Mouse (Mus musculus) embryonic fibroblast, embryonic 13.5 days (primary cell): Measurements from ENCODE around the gene Alad. TPM values are rescaled to one million over a fixed set of nuclear protein-coding genes. Genes with fewer than 3 reads are reported as not detected.

Experiments
- H3K27ac ChIP-seq: 2 replicates; pipeline ENCODE4 v1.5.1; 2012; ENCODE audit warnings: low read length, control low read depth, inconsistent platforms; ENCODE audit not compliant: insufficient read depth
- H3K4me1 ChIP-seq: 2 replicates; pipeline ENCODE4 v1.6.1; 2011; ENCODE audit warnings: low read length; ENCODE audit not compliant: control insufficient read depth, insufficient read depth
- H3K4me3 ChIP-seq: 2 replicates; pipeline ENCODE4 v1.5.1; 2011; ENCODE audit warnings: mild to moderate bottlenecking, control low read depth, low read length; ENCODE audit not compliant: insufficient read depth
- CTCF ChIP-seq: IDR thresholded peaks from 2 replicates; pipeline ENCODE4 v1.5.1; 2011; ENCODE audit warnings: mild to moderate bottlenecking, control low read depth, low read length, moderate library complexity, borderline replicate concordance; ENCODE audit not compliant: insufficient read depth
- POLR2A ChIP-seq: IDR thresholded peaks from 2 replicates; pipeline ENCODE4 v1.6.1; 2011; ENCODE audit warnings: low read depth, mild to moderate bottlenecking, control low read depth, low read length, moderate library complexity
- polyA plus RNA-seq: library from polyadenylated mRNA; stranded (reverse); fragments of >200 nt; gene quantifications from 2 replicates; pipeline ENCODE4 v1.2.4, GENCODE M21; 2011; ENCODE audit warnings: low read depth; ENCODE audit not compliant: missing spikeins, insufficient read length

Alad gene
- polyA plus RNA-seq, 1 experiment, result 16.5 TPM

GRCm38 (mm10) chr4:62495946-62496345 lies 23.8 kb downstream of the Alad start:
- TF ChIP-seq CTCF (no peak), POLR2A (no peak)
- Histone ChIP-seq H3K4me1 (no peaks in the 10 kb centered on the region), H3K27ac (no peak overlapping the region), H3K4me3 (no peak overlapping the region)

- no peaks in the 10 kb centered on the region for H3K4me1 ChIP-seq
- no peak overlapping the region for H3K4me3 ChIP-seq
- TF ChIP-seq POLR2A (no peak), CTCF (no peak)
- H3K27ac ChIP-seq, result no peak overlapping the region
Observed at GRCm38 (mm10) chr4:62494230-62494629, 25.5 kb downstream of the Alad start.

- no peak for TF ChIP-seq POLR2A
- no peak for TF ChIP-seq CTCF
- Histone ChIP-seq H3K4me1 (no peaks in the 10 kb centered on the region), H3K27ac (no peak overlapping the region), H3K4me3 (no peak overlapping the region)
Observed at GRCm38 (mm10) chr4:62492682-62493081, 27.0 kb downstream of the Alad start.

GRCm38 (mm10) chr4:62487914-62488313 lies 31.8 kb downstream of the Alad start:
- Histone ChIP-seq H3K27ac (no peak overlapping the region), H3K4me3 (no peak overlapping the region), H3K4me1 (no peaks in the 10 kb centered on the region)
- TF ChIP-seq CTCF, result no peak
- TF ChIP-seq POLR2A, result no peak

GRCm38 (mm10) chr4:62487172-62487571 lies 32.5 kb downstream of the Alad start:
- TF ChIP-seq CTCF (no peak), POLR2A (no peak)
- H3K4me1 ChIP-seq, result no peaks in the 10 kb centered on the region
- no peak overlapping the region for H3K27ac ChIP-seq
- H3K4me3 ChIP-seq, result no peak overlapping the region

GRCm38 (mm10) chr4:62486162-62486696 lies 33.5 kb downstream of the Alad start:
- Histone ChIP-seq H3K27ac (no peak overlapping the region), H3K4me1 (no peaks in the 10 kb centered on the region), H3K4me3 (no peak overlapping the region)
- TF ChIP-seq CTCF (no peak), POLR2A (no peak)

GRCm38 (mm10) chr4:62485450-62486161 lies 34.1 kb downstream of the Alad start:
- no peak for TF ChIP-seq CTCF
- TF ChIP-seq POLR2A, result no peak
- Histone ChIP-seq H3K27ac (no peak overlapping the region), H3K4me3 (no peak overlapping the region), H3K4me1 (no peaks in the 10 kb centered on the region)

GRCm38 (mm10) chr4:62484928-62485327 lies 34.8 kb downstream of the Alad start:
- Histone ChIP-seq H3K4me1 (no peaks in the 10 kb centered on the region), H3K4me3 (no peak overlapping the region), H3K27ac (no peak overlapping the region)
- TF ChIP-seq CTCF (no peak), POLR2A (no peak)

GRCm38 (mm10) chr4:62480709-62481605 lies 38.8 kb downstream of the Alad start:
- TF ChIP-seq CTCF (no peak), POLR2A (no peak)
- no peaks in the 10 kb centered on the region; the same call in 1 of the 2 replicates for H3K4me1 ChIP-seq
- H3K4me3 ChIP-seq, result no peak overlapping the region
- no peak overlapping the region for H3K27ac ChIP-seq
